Mouse (Mus musculus) naive thymus-derived CD4-positive, alpha-beta T cell, adult 5 months (primary cell): Measurements from ENCODE around the gene Sos2. TPM values are rescaled to one million over a fixed set of nuclear protein-coding genes. Genes with fewer than 3 reads are reported as not detected.

Source experiments
- polyA plus RNA-seq: library from polyadenylated mRNA; unstranded; fragments of 100-300 nt; shearing (Covaris generic); gene quantifications from one replicate; pipeline ENCODE4 v1.2.1, GENCODE M21; 2017

The Sos2 gene
- polyA plus RNA-seq: 26.2 TPM

GRCm38 (mm10) chr12:69681566-69682061, at the start of gene Sos2:
TSS of gene Sos2 (minus strand) at chr12:69681852.

GRCm38 (mm10) chr12:69724711-69725460, 43.2 kb upstream of the Sos2 start, which contains the start of the genes L2hgdh and Atp5s:
TSS of gene L2hgdh (minus strand) at chr12:69724873.
TSS of gene Atp5s (plus strand) at chr12:69724950.

GRCm38 (mm10) chr12:69582613-69583269, 98.9 kb downstream of the Sos2 start, which contains the start of gene Vcpkmt:
TSS of gene Vcpkmt (minus strand) at chr12:69583028.

Other genes starting within 250 kb of the Sos2 start
- 1.8 TPM for gene Vcpkmt, start 98.8 kb downstream of the Sos2 start, polyA plus RNA-seq
- gene L2hgdh, start 43.0 kb upstream of the Sos2 start, polyA plus RNA-seq: 4.2 TPM
- 20.2 TPM for gene Atp5s, start 43.1 kb upstream of the Sos2 start, polyA plus RNA-seq
- gene Cdkl1, start 109.4 kb upstream of the Sos2 start, polyA plus RNA-seq: not detected
- 1.2 TPM for gene Atl1, start 210.8 kb upstream of the Sos2 start, polyA plus RNA-seq
- gene Map4k5, start 211.3 kb upstream of the Sos2 start, polyA plus RNA-seq: 15.8 TPM